Comparison of ENCODE assay signal across 2 mouse cellular contexts in genomic region chr4:57333926-57334548, GRCm38 (mm10).
TF ChIP-seq lines count a peak whose summit lies in the region.

No protein-coding gene starts in this region.

TF ChIP-seq in CH12.LX, 34 proteins besides CTCF, POLR2A, EP300 and RAD21:
- TF ChIP-seq RCOR1 (conservative IDR thresholded peaks at IDR 0.05; ENCODE audit: low read depth, low read length) (no peak), PAX5 (IDR thresholded peaks at IDR 0.05; ENCODE audit: low read length) (no peak)

TF ChIP-seq in MEL, 35 proteins besides CTCF, POLR2A, EP300 and RAD21:
- TF ChIP-seq SMC3 (IDR thresholded peaks at IDR 0.05; ENCODE audit: low read depth, low read length) (no peak), GATA1 (IDR thresholded peaks at IDR 0.05; ENCODE audit: low read depth, low read length) (no peak), MAFK (IDR thresholded peaks at IDR 0.05; ENCODE audit: borderline replicate concordance, low read depth, low read length) (no peak), TAL1 (IDR thresholded peaks at IDR 0.05; ENCODE audit: low read length) (no peak), ZC3H11A (IDR thresholded peaks at IDR 0.05; ENCODE audit: low read depth, low read length) (no peak), MAX (IDR thresholded peaks at IDR 0.05; ENCODE audit: low read length) (no peak), ETS1 (IDR thresholded peaks at IDR 0.05; ENCODE audit: low read depth, low read length) (no peak), MYB (IDR thresholded peaks at IDR 0.05; ENCODE audit: low read depth, low read length) (no peak), NRF1 (IDR thresholded peaks at IDR 0.05; ENCODE audit: insufficient read depth, low read depth, low read length, poor library complexity, severe bottlenecking) (no peak), ZMIZ1 (IDR thresholded peaks at IDR 0.05; ENCODE audit: low read depth, low read length) (no peak), TCF12 (IDR thresholded peaks at IDR 0.05; ENCODE audit: low read depth, low read length) (no peak), MAZ (IDR thresholded peaks at IDR 0.05; ENCODE audit: low read depth, low read length) (no peak), POLR2AphosphoS2 (IDR thresholded peaks at IDR 0.05; ENCODE audit: low read length) (no peak), POLR2AphosphoS5 (IDR thresholded peaks at IDR 0.05; ENCODE audit: borderline replicate concordance, low read depth, low read length) (no peak), UBTF (IDR thresholded peaks at IDR 0.05; ENCODE audit: borderline replicate concordance, insufficient read depth, low read depth, low read length) (no peak)
